Mouse (Mus musculus): Measurements from ENCODE around the gene Nr2f1. TPM values are rescaled to one million over a fixed set of nuclear protein-coding genes. Genes with fewer than 3 reads are reported as not detected.
"Not testable (repeated sequence)": the region's sequence is repeated elsewhere in the genome, so short reads cannot be mapped to it uniquely, and the experiment has no call there.

Nr2f1 gene
- total RNA-seq (2017): not detected in 2 replicates

- ATAC-seq (replicated peaks in 1 of 2; ENCODE audit: insufficient read depth in 1 of 2, low FRiP score in 2 of 2, low TSS enrichment in 1 of 2, low read depth in 1 of 2, poor library complexity in 2 of 2, severe bottlenecking in 2 of 2): no peak
Measured at GRCm38 (mm10) chr13:78199642-78200160, at the start of gene Nr2f1. Gene Nr2f1, minus strand, starts transcription at chr13:78199757.

DNA sequence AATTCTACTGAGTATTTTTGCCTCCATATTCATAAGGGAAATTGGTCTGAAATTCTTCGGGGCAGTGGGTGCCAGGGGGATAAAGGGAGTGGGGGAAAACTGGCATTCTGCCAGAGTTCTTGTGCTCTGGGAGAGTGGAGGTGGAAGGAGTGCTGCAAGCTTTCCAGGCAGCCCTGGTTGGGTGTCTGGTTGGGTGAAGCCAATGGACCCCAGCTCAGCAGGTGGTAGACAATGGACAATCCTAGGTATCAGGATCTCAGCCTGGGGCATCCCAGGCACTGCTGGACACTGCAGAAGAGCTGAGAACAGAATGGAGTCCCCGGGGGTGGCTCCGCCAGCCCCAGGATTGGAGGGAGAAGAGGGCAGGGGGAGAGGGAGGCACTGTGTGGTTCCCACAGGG lies 22.1 kb upstream of the Nr2f1 start:
- ATAC-seq (replicated peaks in 1 of 2; ENCODE audit: insufficient read depth in 1 of 2, low FRiP score in 2 of 2, low TSS enrichment in 1 of 2, low read depth in 1 of 2, poor library complexity in 2 of 2, severe bottlenecking in 2 of 2): no peak

GRCm38 (mm10) chr13:78220238-78220637 lies 20.7 kb upstream of the Nr2f1 start:
- ATAC-seq (replicated peaks in 1 of 2; ENCODE audit: insufficient read depth in 1 of 2, low FRiP score in 2 of 2, low TSS enrichment in 1 of 2, low read depth in 1 of 2, poor library complexity in 2 of 2, severe bottlenecking in 2 of 2): not testable (repeated sequence)

GRCm38 (mm10) chr13:78215223-78215622 lies 15.7 kb upstream of the Nr2f1 start:
- no peak for ATAC-seq (replicated peaks in 1 of 2; ENCODE audit: insufficient read depth in 1 of 2, low FRiP score in 2 of 2, low TSS enrichment in 1 of 2, low read depth in 1 of 2, poor library complexity in 2 of 2, severe bottlenecking in 2 of 2)

- no peak for ATAC-seq (replicated peaks in 1 of 2; ENCODE audit: insufficient read depth in 1 of 2, low FRiP score in 2 of 2, low TSS enrichment in 1 of 2, low read depth in 1 of 2, poor library complexity in 2 of 2, severe bottlenecking in 2 of 2)
Measured at GRCm38 (mm10) chr13:78213155-78213554, 13.6 kb upstream of the Nr2f1 start.

GRCm38 (mm10) chr13:78212111-78212510 lies 12.6 kb upstream of the Nr2f1 start:
- no peak for ATAC-seq (replicated peaks in 1 of 2; ENCODE audit: insufficient read depth in 1 of 2, low FRiP score in 2 of 2, low TSS enrichment in 1 of 2, low read depth in 1 of 2, poor library complexity in 2 of 2, severe bottlenecking in 2 of 2)

DNA sequence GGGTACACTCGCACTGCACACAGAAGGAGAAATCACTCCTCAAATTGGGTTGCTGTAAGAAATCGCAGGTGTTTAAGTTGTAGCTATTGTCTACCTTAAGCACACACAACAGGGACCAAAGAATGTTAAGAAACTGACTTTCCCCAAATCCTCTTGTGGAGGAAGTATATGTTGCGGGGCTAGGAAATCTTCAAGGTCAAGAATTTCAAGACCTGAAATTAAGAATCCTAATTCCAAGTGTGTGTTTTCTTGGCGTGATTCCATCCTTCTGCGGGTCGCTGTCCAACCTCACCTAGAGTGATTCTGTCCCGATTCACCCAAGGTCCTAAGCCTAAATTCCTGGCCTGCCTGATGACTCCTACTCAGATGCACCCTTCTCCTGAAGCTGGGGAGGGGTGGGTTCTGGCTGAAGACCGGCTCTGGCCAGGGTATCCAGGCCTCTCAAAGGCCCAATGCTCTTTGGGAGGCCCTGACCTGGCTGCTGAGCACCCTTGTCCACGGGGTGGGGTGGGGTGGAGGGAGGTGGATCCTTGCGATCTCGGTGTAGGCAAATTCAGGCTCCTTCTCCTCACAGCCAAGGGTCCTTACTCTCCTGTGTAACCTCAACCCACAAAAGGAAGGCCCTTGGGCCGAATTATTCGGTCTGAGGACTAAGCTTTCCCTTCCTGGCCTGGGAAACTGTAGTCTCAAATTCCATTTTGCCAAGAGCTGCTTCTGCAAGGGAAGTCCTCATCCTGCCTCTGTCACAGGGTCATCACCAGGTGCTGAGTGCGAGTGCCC lies 11.9 kb upstream of the Nr2f1 start:
- ATAC-seq (replicated peaks in 1 of 2; ENCODE audit: insufficient read depth in 1 of 2, low FRiP score in 2 of 2, low TSS enrichment in 1 of 2, low read depth in 1 of 2, poor library complexity in 2 of 2, severe bottlenecking in 2 of 2): no peak

DNA sequence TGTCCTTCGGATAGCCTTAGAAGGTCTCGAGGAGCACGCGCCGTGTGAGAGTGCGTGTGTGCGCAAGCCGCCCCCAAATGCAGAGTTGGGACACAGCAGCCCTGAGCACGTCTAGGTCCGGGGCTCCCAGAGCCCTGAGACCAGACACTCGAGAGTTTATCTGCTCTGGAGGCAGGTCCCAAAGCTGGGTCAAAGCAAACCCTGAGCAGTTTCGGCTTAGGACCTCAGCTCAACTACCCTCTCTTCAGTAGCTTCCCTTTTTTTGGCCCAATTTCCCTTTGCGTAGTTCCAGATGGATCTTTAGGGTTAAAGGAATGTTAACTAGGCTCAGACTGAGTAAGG lies 11.2 kb upstream of the Nr2f1 start:
- ATAC-seq (replicated peaks in 1 of 2; ENCODE audit: insufficient read depth in 1 of 2, low FRiP score in 2 of 2, low TSS enrichment in 1 of 2, low read depth in 1 of 2, poor library complexity in 2 of 2, severe bottlenecking in 2 of 2): peak; percentile 29 to 33; a peak in 2 of 4 replicates

DNA sequence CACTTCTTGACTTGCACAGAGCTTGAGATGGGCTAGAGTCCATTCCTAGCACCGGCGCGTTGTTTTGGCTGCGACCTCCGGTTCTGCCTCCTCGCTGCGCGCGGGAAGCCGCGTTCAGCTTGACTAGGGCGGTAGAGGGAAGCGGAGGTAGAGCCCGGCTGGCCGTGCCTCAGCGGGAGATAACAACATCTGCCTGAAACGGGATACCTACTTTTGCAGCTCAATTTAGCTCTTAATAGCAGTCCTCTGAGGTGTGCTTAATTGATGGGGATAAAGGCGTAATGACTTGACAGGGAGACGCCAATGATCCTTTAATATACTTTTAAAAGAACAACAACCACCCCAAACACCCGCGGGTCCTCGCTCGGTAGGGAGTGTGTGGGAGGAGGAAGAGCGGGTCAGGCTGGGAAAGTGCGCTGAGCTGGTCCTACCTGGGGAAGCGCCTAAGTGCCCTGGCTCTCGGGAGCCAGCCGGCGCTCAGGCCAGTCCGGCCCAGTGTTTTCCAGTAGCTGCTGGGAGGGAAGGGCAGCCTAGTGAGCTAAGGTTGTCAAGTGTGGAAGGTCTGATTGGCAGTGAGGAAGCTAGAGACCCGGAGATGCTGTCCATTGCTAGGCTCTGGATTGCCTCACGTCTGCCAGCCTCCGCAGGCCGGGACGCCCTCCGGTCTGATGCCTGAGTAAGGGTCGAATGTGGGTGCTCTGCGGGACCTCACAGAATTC lies 10.6 kb upstream of the Nr2f1 start:
- peak; percentile 30 to 52 for ATAC-seq (replicated peaks in 1 of 2; ENCODE audit: insufficient read depth in 1 of 2, low FRiP score in 2 of 2, low TSS enrichment in 1 of 2, low read depth in 1 of 2, poor library complexity in 2 of 2, severe bottlenecking in 2 of 2)

DNA sequence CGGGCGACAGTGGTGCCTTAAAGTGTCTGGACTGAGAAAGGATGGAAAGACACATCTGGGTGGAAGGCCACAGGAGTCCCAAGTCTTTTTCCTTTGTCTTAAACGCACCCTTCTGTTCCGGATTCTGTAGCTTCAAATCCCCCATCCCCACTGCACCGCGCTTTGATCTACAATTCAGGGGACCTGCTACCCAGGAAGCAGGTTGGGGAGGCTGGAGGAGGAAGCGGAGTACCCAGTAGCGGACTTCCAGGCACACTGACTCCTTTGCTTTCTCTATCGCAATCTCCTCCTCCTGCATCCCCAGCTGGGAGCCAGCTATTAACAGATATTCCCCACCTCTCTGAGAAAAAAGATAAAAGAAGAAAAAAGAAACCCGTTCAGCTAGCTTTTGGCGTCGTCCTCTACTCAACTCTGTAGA lies 10.1 kb upstream of the Nr2f1 start:
- 0 out of 4 replicates have a peak, but pooled peaks of 1 of the 2 experiments have one; percentile 5 for ATAC-seq (replicated peaks in 1 of 2; ENCODE audit: insufficient read depth in 1 of 2, low FRiP score in 2 of 2, low TSS enrichment in 1 of 2, low read depth in 1 of 2, poor library complexity in 2 of 2, severe bottlenecking in 2 of 2)

GRCm38 (mm10) chr13:78208689-78209410 lies 9.3 kb upstream of the Nr2f1 start:
- no peak for ATAC-seq (replicated peaks in 1 of 2; ENCODE audit: insufficient read depth in 1 of 2, low FRiP score in 2 of 2, low TSS enrichment in 1 of 2, low read depth in 1 of 2, poor library complexity in 2 of 2, severe bottlenecking in 2 of 2)

DNA sequence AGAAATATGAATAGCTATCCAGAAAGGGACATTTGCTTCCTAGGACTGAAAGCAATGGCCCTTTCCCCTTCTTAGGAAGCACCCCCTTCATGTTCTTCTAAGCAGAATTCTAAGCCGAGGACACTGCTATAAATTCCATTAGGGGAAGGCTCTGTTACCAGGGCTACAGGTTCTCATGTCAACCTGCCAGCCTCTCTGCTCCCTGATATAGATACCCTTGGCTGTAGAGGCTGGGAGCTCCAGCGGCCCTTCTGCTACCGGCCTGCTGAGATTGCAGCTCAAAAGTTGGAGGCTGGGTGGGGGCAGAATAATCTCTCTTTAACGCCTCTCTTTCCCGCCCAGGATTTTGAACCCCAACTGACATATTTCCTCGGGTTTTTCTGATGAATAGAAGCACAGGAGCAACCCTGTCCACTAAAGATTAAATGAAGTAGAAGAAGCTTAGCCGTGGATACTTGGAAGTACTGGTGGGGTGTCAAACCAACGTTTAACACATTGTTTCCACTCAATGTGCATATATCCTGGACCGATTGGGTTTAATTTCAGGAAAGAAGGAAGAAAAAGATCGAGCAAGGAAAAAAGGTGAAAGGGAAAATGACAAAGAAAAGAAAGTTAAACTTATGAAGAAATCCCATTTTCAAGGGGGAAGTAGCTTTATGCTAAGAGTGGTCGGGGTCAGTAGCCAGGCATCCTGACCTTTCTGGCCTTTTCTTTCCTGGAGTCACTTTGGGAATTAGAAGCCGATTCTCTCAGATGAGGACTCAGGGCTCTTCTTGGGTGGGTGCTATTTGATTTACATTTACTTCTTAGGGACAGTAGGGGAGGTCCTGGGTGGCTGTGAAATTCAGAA lies 8.5 kb upstream of the Nr2f1 start:
- ATAC-seq (replicated peaks in 1 of 2; ENCODE audit: insufficient read depth in 1 of 2, low FRiP score in 2 of 2, low TSS enrichment in 1 of 2, low read depth in 1 of 2, poor library complexity in 2 of 2, severe bottlenecking in 2 of 2): no peak

- no peak for ATAC-seq (replicated peaks in 1 of 2; ENCODE audit: insufficient read depth in 1 of 2, low FRiP score in 2 of 2, low TSS enrichment in 1 of 2, low read depth in 1 of 2, poor library complexity in 2 of 2, severe bottlenecking in 2 of 2)
Measured at GRCm38 (mm10) chr13:78206891-78207430, 7.4 kb upstream of the Nr2f1 start.

GRCm38 (mm10) chr13:78205426-78205825 lies 5.9 kb upstream of the Nr2f1 start:
- ATAC-seq (replicated peaks in 1 of 2; ENCODE audit: insufficient read depth in 1 of 2, low FRiP score in 2 of 2, low TSS enrichment in 1 of 2, low read depth in 1 of 2, poor library complexity in 2 of 2, severe bottlenecking in 2 of 2): no peak

DNA sequence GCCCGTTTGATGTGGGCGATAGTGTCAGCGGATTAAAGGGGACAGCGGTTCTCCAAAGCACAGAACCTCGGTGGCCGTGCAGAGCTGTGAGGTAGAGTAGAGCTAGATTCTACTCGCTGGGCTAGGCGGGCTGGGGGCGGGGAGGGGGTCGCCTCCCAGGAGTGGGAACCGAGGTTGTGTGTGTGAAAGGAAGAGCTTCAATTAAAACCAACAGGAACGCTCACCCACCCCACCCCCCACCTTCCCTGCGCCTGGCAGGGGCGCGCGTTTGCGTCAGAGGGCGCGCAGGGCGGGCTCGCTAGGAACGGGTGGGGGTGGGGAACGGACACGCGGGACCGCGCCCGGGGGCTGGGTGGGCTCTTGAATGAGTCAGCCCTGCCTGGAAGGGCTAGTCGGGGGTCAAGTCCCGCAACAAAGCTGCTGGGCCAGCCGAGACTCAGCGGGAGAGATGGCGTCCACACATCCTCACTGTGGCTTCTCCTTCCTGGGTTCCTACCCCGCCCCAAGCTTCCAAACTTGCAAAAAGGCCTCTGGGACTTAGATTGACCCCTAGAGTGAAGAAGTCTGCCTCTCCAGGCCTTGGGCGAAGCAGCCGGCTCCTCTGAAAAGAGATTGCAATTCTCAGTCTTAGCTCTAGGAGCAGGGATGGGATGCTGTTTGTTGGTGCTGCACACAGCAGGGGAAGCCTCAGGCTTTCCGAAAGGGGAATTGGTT lies 3.9 kb upstream of the Nr2f1 start:
- ATAC-seq (replicated peaks in 1 of 2; ENCODE audit: insufficient read depth in 1 of 2, low FRiP score in 2 of 2, low TSS enrichment in 1 of 2, low read depth in 1 of 2, poor library complexity in 2 of 2, severe bottlenecking in 2 of 2): peak in 1 of 2 experiments; percentile 25; a peak in 1 of 4 replicates

Data from hematopoietic stem cell, adult 5-6 weeks (primary cell).